Mouse (Mus musculus) left cerebral cortex, postnatal 4 days (tissue): ENCODE results near the gene Esyt3. TPM values are rescaled to one million over a fixed set of nuclear protein-coding genes. Genes with fewer than 3 reads are reported as not detected.

ENCODE experiments used
- DNase-seq: peaks from one replicate; pipeline ENCODE4 v3.0.0-alpha.2; 2022
- intact Hi-C: fragments of 180-260 bp; cut with DNase I; formaldehyde crosslinking; loops from one replicate; pipeline ENCODE4 v1.15.1; 2025
- total RNA-seq, 2 experiments: library from RNA; stranded (reverse); gene quantifications; 2 replicates each; pipeline ENCODE4 v1.2.3; 2021

The Esyt3 gene
- total RNA-seq, 2 experiments from 2014 or later, result 1.6 to 3.3 TPM

DNA sequence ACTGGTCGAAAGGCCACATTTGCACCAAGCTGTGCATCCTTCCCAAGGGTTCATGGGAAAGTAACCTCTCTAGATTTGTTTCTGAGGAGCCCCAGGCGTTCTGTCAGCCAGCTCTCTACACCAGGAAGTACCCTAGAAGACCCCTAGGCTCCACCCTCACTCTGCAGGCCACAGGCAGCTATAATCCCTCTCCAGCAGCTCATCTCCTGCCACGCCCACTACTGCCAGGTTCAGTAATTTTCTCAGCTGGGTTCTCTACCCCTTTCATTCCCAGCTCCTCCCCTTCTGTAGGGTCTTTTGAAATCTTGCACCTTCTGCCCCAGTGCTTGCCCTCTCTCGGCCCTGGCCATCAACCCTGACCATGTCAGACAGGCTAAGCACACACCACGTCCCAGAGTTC is 2.4 kb downstream of the Esyt3 start:
- intact Hi-C loops, result no loop called here
- no peak for DNase-seq

DNA sequence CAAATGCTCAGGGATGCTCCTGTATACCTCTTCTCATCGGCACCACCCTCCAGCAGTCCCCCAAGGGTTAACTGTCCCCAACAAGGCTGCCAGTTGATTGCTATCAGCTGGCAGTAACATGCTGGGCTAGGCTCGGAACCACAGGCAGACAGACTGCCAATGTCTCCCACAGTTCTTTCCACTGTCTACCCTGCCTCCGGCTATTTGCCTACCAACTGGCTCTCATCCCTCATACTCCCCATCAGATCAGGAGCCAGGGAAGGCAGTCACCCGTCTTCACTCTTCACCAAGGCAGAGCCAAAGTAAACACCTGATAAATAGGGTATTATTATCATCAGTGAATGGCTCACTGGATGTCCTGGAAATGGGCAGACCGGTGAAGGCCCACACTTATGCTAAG is 3.6 kb downstream of the Esyt3 start:
- intact Hi-C loops, result no loop called here

DNA sequence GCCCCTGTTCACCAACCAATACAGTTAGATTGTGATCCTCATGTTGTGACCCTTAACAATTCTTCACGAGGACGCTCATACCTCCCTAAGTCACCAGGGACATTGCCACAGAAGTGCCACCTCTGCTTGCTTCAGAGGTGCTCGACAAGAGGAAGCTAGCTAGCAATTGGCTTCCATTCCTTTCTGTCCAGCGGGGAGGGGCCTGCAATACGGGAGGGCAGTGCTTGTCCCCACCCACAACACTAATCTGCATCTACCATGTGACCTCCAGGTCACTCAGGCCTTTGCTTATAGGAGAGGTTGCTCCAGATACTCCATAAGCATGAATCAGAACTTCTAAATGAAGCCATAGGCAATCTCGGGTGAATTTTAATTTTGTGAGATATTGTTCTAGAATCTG is 5.0 kb downstream of the Esyt3 start:
- DNase-seq, result no peak

More for the DNA sequence above, 3.6 kb downstream of the Esyt3 start:
- peak; percentile 10 for DNase-seq

DNA sequence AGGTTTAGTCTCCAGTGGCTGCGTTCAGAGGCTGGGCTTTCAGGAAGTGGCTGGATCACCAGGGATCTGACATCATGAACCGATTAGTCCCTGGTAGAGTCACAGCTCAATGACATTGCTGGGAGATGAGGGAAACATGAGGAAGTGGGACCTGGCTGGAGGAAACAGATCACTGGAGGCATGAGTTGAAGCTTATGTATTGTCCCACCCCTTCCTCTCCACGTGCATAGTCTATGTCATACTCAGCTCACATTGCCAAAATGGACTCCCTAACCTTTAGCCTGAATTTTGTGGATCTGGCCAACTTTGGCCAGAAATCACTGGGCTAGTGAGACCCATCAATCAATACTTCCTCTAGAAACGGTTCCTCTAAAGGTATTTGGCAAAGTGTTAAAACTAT is 5.4 kb downstream of the Esyt3 start:
- intact Hi-C loops, result no loop called here
- no peak for DNase-seq

More for the DNA sequence above, 5.0 kb downstream of the Esyt3 start:
- intact Hi-C loops, result no loop called here

DNA sequence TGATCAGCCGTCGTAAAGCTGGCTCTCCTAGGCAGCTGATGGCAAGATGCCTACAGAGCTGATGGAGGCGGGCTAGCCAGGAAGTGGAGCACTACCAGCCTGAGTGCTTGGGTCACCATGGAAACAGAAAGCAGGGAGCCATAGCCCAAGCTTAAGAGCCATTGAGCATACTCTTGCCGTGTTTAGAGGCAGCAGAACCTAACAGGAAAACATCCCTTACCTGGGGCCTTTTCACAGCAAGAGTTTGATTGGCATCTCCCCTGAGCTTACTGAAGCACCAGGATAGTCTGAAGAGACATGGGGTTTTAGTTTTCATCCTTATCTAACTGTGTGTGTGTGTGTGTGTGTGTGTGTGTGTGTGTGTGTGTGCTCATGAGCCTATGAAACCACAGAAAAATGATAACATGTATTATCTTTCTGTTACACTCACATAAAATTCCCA is 13.0 kb downstream of the Esyt3 start:
- peak; percentile 57 for DNase-seq
- intact Hi-C loops, result no loop called here

DNA sequence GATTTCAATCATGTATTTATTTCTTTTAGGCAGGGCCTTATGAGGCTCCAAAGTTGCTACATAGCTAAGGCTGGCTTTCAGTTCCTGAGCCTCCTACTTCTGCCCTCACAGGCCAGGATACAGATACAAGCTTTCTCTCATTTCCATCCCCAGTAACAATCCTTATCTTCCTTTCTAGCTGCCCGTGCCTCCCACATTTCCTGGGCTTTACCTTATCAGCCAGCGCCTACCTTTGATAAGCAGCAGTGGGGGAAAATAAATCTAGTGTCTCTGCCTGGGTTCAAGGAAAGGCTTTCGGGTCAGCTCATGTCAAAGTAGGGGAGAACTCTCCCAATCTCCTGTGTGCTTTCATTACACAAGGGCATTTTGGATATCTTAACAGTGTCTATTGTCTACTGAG is 16.8 kb downstream of the Esyt3 start:
- intact Hi-C loops, result no loop called here
- DNase-seq, result no peak

DNA sequence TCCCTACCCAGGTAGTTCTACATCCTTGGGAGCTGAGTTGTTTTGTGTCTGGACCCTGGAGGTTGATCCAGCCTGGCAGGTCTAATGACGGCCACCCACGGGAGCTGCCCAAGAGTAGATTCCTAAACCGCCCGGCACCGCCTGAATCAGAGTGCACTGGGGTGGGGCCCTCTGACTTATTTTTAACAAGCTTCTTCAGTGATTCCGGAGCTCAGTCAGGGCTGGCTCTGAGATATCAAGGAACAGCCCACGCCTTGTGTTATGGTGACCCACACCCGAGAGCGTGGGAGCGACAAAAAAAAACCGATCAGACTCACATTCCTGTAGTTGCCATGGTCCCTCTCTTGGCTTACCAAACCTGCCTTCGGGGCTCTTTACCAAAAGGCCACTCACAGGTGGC is 18.2 kb downstream of the Esyt3 start:
- DNase-seq, result no peak
- intact Hi-C loops, result no loop called here

DNA sequence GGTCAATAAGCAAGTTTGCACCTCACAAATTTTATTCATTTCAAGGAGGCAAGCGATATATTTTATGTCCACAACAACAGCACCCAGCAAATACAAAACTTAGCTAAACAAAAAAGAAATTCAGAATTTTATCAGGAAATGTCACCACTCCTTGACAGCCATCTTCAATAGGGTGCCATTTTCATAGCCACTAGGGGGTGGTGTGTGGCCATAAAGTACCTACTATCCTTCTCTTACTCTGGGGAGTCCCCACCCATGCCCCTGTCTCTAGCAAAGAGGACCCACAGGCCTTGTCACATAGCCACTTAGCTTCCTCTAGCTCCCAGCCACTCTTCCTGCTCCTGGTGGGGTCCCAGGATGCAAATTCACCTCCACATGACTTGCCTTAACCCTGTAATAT is 19.2 kb downstream of the Esyt3 start:
- intact Hi-C loops, result no loop called here
- DNase-seq, result no peak

DNA sequence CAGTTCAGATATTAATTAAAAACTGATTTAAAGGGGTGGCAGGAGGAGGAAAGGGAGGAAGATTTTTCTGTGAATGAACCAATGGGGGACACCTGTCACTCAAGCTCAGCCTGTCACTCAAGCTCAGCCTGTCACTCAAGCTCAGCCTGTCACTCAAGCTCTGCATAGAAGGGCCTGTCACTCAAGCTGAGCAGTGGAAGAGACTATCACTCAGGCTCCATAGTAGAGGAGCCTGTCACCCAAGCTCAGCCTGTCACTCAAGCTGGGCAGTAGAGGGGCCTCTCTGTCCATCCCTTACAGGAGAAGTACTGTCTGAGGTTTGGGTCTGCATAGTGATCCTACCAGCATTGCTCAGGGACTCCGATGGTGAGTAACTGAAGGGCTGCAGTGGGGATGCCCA is 20.1 kb downstream of the Esyt3 start:
- DNase-seq, result no peak
- intact Hi-C loops, result no loop called here

DNA sequence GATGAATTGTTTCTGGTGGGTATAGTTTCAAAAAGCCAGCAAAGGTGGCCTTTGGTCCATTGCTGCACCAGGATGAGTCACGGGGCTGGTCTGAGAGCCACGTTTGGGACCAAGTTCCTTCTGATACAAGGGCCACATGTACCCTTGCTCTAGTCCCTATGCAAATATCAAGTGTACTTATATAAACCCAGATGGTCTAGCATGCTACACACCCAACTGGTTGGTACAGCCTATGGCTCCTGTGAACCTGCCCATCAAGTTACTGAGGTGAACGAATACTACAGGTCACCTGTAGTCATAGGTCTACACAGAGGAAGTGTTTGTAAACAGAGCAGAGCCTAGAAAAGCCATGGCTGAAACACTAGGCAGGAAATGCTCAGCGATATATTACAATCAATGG is 21.8 kb downstream of the Esyt3 start:
- intact Hi-C loops, result no loop called here
- DNase-seq, result no peak

DNA sequence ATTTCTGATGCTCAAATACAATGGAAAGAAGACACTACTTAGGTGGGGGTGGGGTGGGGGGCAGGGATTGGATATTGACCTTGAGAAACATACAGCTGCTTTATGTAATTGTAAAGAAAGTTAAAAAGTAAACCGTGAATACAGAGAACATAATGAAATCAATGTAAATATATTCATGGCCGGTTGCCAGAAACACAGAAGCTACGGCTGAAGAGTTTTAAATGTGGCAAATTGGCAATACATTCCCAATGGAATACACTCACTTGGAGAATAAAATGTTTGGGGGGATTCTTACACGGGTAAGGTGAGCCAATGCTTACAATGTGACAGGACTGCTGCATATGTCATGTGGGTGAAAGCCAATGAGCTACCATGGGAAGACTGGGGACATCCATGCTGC is 31.5 kb downstream of the Esyt3 start:
- intact Hi-C loops, result no loop called here
- no peak for DNase-seq

DNA sequence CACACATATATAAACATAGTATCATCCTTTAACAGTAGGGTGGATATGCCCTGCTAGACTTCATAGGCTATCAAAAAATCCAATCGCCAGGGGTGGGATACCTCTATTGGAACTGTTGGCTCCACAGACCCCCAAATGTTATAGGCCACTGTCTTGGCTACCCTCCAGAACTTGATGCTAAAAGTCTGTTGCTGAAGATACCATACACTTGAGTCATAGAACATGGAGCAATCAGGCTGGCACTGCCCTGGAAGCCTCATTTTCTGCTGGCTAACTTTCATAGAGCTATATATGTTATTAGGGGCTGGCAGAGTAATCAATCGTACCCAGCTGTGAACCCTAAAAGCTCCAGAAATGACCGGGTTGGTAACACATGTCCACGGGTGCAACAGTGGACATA is 32.4 kb downstream of the Esyt3 start:
- intact Hi-C loops, result no loop called here
- no peak for DNase-seq

DNA sequence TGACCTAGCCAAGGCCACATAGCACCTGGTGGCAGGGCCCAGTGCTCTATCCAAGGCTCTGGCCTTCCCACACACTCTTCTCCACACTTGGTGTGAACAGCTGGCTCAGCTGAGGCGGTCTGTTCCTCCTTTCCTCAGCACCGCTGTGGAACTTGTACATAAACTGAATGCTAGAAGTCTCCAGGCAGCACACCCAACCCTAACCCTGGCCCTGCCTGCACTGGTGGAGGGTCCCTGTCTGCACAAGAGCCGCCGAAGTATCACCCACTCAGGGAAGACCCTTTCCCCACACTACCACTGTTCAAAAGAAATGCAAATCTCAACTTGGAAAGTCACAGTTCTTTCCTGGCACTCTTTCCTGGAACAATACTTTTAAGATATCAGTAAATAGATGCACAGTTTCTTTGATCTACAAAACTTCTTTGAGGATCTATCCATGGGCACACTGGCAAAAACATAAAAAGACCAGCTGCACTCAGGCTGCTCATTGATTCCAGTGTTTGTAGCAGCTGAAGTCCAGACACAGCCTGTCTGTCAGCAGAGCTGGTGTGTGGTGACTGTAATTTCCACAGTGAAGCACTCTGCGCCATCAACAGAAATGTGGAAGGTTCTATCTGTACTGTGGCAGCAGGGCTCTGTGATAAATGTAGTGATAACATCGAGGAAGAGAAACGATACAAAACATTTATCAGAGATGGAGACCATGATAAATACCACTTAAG is 33.0 kb downstream of the Esyt3 start:
- DNase-seq, result no peak
- intact Hi-C loops, result no loop called here

DNA sequence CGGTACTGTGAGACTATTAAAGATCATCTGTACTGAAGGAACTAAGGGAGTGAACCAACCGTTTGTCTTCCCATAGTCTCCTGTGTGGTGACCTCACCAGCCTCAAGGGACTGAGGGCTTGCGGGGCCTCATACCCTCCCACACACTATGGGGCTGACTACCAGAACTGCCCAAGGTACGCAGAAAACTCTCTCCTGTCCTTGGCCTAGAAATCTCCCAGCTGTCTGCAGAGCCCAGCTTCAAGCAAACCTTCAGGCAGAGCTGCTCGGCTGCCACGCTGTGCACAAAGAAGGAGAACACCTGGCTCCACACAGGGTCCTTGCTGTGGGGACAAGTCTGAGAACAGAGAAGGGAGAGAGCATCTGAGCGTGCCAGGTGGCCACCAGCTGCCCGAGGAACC is 38.4 kb downstream of the Esyt3 start:
- intact Hi-C loops, result no loop called here

DNA sequence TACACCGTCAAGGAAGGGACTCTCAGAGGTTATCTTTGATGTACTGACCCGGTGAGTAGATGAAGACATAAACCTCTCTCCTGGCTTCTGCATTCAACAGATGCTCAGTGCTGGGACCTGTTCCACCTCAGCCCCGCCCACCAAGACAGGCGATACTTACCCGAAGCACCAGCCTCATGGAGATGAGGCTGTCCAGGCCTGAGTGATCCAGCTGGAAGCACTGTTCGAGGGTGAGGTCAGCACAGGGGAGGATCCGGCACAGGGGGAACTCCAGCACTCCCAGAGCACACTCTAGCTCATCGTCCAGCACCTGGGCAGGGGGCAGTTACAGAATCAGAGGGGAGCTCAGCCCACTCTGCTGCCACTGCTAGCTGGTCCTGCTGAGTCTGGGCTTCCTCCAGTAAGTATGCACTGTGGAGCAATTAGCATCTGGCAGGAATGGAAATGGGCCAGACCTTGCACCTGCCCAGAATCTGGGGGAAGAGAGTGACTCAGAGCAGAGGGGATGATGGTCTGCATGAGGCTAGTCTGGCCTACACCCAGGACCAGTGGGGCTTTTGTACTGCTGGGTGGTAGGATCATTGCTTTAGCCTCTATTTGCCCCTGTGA is 38.9 kb downstream of the Esyt3 start:
- intact Hi-C loops, result no loop called here
- DNase-seq, result peak; percentile 61

More for the DNA sequence above, 38.4 kb downstream of the Esyt3 start:
- no peak for DNase-seq

DNA sequence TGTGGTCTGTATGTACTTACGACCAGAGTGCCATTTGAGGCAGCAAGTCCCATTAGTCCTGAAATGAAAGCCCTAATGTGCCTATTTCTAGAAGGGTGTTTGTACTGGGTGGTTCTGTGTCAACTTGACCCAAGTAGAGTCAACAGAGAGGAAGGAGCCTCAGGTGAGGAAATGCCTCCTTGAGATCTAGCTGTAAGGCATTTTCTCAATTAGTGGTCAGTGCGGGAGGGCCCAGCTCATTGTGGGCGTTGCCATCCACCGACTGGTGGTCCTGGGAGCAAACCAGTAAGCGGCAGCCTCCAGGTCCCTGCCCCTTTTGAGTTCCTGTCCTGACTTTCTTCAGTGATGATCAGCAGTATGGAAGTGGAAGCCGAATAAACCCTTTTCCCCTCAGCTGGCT is 52.1 kb downstream of the Esyt3 start:
- intact Hi-C loops, result no loop called here
- DNase-seq, result no peak

DNA sequence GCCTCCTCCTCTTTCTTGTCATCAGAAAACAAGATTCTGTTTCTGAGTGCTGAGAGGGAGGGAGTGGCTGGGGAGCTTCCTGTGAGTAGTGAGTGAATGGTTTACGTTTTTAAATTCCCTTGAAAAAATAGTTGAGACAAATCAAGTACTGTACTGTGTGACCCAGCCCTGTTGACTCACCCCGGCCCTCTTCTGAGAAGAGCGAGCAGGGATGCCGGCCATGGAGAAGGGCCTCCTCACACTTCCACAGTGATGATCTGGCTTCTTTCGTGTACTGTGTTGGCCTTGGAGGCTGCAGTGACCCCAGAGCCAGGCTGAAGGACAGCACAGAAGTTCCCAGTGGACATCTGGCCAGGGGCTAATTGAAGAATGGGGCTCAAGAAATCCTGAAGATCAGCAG is 54.1 kb downstream of the Esyt3 start:
- intact Hi-C loops, result no loop called here
- DNase-seq, result no peak

Other genes starting within 250 kb of the Esyt3 start
- 10 to 100 TPM; 16.8 to 18.5 TPM for gene Pik3cb, start 217.9 kb downstream of the Esyt3 start, total RNA-seq
- gene Faiml, start 121.3 kb downstream of the Esyt3 start, total RNA-seq, result not detected
- gene Cep70, start 115.2 kb downstream of the Esyt3 start, total RNA-seq, result 10 to 100 TPM; 19.3 to 23.6 TPM
- 10 to 100 TPM; 66.3 to 72.2 TPM for gene Mras, start 78.8 kb upstream of the Esyt3 start, total RNA-seq
- gene Nme9, start 92.9 kb upstream of the Esyt3 start, total RNA-seq, result under 1 TPM in 1 of 2 experiments, not detected in 1; 0.48 TPM
- gene Armc8, start 210.3 kb upstream of the Esyt3 start, total RNA-seq, result 10 to 100 TPM; 64.0 to 65.2 TPM
- 10 to 100 TPM; 16.2 to 18.6 TPM for gene Dbr1, start 217.2 kb upstream of the Esyt3 start, total RNA-seq